Mouse (Mus musculus) kidney, adult 9 months (tissue): ENCODE data around the gene Arhgap1.

Source experiments
- DNase-seq: peaks from one replicate; pipeline ENCODE4 v3.0.0; 2022

Gene Arhgap1

GRCm38 (mm10) chr2:91650360-91650995, 818 bp downstream of the Arhgap1 start:
- DNase-seq = peak; percentile 52

- DNase-seq = peak; percentile 58
Measured at GRCm38 (mm10) chr2:91651458-91652258, 2.0 kb downstream of the Arhgap1 start.

DNA sequence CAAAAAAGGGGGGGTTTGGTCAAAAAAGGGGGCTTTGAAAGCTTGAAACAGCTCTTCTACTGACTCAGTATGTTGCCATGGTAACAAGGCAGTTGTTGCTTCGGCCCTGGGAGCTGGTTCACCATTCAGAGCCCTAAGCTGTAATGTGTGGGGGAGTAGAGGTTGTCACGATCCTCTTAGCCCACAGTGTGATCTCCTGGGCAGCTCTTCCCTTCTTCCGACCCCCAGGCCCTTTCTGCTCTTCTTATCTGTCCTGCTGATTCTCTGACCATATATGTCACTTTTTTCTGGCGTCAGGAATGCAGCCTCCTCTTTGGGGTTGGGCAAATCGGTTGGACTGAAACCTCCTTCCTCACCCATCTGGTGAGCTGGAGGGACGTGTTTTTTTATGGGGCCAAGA, 3.2 kb downstream of the Arhgap1 start:
- no peak for DNase-seq

DNA sequence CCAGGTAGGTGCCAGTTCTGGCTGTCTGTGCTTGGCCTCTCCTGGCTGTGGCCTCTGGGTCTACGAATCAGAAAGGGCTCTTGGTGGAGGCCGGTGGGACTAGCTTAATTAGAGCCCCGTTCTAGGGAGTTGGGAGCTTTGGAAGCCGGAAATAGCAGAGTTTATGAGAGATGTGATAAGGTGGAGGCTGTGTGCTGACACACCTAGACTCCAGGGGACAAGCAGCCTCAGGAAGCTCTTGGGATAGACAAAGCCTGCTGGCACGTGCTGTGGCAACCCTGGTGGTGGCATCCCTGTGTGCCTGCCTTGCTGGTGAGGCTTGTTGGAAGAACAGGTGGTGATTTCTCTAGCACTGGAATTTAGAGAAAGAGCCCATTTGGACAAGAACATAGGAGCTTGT, 5.7 kb downstream of the Arhgap1 start:
- no peak for DNase-seq

- no peak for DNase-seq
Measured at GRCm38 (mm10) chr2:91655827-91656226, 6.2 kb downstream of the Arhgap1 start.

DNA sequence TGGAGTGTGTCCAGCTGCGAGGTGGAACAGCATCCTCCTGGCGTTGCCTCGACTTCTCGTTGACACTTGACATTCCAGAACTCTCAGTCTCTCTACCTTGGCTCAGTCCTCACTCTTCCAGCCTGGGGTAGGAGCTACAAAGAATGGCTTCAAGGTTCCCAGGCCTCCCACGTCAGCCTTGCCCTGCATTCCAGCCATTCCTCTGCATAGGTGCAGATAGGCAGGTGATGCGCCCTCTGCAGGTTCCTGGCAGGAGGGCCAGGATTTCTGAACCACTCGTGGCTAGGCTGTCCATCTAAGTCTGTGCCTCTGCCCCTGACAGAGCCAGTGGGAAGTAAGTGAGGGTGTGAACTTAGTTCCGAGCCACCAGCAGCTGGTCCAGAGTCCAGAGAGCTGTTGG, 7.1 kb downstream of the Arhgap1 start:
- DNase-seq = peak; percentile 77

- no peak for DNase-seq
Measured at GRCm38 (mm10) chr2:91659657-91660056, 10.0 kb downstream of the Arhgap1 start.

DNA sequence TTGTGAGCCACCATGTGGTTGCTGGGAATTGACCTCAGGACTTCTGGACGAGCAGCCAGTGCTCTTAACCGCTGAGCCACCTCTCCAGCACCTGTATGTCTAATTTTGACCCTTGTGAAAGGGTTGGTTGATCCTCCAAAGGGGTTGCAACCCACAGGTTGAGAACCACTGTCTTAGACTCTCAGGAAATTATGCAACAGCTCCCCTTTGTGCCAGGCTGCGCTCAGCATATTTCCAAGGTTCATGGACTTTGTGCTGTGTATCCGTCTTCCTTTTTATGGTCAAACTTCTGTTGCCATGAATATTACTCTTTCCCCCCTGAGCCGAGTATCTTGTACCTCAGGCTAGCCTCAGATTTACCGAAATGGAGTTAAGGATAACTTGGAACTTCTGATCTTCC, 11.3 kb downstream of the Arhgap1 start:
- peak; percentile 89 for DNase-seq

DNA sequence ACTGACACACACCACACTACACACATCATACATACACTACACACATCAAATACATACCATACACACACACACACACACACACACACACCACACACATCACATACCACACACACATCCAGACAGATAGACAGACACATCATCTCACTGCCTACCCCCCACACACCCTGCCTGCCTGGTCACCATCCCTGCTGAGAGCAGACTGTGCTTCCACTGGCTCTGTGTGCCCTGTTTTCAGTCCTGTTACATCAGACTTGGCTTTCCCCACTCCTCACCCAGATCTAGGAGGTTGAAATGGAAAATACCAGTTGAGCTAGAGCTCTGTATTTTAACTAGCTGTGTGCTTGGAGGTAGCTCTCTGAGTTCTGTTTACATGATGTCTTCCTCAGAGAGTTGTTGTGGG, 15.1 kb downstream of the Arhgap1 start:
- no peak for DNase-seq

GRCm38 (mm10) chr2:91666386-91666910, 16.8 kb downstream of the Arhgap1 start:
- DNase-seq = peak; percentile 61

GRCm38 (mm10) chr2:91667747-91668146, 18.1 kb downstream of the Arhgap1 start:
- DNase-seq = no peak

GRCm38 (mm10) chr2:91669326-91669725, 19.7 kb downstream of the Arhgap1 start:
- no peak for DNase-seq

- DNase-seq = peak; percentile 89
Measured at GRCm38 (mm10) chr2:91670038-91670437, 20.4 kb downstream of the Arhgap1 start.

GRCm38 (mm10) chr2:91673587-91673986, 23.9 kb downstream of the Arhgap1 start:
- no peak for DNase-seq

DNA sequence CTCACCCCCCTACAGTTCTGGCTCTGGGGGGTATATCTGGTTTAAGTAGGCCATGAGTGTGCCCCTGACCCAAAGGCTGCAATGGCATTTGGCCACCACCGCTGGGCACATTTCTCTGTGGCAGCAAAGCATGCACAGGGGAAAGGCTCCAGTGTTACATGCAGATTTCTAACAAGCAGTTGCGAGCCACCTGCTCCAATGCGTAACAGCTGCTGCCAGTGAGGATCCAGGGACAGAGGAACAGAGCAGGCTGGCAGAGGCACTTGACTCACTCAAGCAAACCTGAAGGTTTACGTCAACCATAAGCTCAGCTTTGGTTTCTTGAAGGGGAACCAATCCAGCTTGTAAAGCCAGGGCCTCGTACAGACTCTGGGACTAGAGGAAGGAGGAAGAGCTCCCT, 25.2 kb downstream of the Arhgap1 start:
- no peak for DNase-seq

DNA sequence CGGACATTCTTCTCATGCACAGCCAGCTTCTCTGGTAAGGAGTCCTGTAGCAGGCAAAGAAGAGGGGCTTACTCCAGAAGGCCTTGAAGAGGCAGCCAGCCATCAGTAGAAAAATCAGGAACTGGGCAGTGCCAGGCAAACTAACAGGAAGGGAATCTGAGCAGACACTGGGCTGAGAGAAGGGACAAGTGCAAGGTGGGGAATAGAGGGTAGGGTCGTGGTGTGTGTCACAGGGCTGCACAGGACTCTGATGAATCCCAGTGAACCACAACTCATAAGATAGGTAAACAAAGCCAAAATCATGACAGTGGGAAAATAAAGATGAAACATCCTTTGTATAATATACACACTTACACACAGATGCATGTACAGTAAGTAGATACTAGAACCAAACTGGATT, 26.8 kb downstream of the Arhgap1 start:
- DNase-seq = no peak

GRCm38 (mm10) chr2:91676961-91677360, 27.3 kb downstream of the Arhgap1 start:
- no peak for DNase-seq

GRCm38 (mm10) chr2:91682850-91683249, 33.2 kb downstream of the Arhgap1 start:
- peak; percentile 61 for DNase-seq

DNA sequence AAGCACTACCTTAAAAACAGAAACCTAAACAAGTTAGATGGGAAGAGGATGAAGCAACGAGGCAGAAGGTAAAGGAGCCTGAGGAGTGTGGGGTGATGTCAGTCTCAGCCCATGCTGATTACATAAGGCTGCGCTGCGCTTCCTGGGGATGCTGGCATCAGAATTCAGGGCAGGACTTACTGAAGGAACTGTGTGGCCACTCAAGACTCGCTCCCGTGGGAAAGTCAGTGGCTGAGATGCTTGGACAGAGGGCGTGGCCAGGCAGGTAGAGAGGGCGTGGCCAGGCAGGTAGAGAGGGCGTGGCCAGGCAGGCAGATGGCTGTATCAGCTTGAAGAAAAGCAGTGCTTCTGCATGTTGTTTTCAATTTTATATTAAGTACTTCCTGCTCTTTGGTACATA, 34.3 kb downstream of the Arhgap1 start:
- DNase-seq = no peak

DNA sequence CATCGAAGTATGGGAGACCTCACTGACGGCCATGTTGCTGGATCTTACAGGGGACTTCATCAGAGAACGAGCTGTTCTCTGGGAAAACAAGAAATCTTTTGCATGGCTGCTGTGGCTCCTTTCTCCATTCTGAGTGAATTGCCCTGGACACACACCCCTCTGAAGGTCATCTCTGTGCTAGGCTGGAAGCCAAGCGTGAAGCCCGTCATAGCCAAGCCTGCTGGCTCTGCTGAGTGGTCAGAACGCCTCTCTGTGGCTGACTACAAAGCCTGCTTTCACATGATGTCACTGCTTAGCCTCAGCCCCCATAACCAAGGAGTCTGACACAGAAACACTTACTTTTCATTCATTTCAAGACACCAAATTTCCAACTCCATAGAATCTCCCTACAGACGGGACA, 39.8 kb downstream of the Arhgap1 start:
- DNase-seq = no peak

GRCm38 (mm10) chr2:91695436-91696224, 46.0 kb downstream of the Arhgap1 start:
- DNase-seq = no peak

- no peak for DNase-seq
Measured at GRCm38 (mm10) chr2:91696225-91696590, 46.5 kb downstream of the Arhgap1 start.

DNA sequence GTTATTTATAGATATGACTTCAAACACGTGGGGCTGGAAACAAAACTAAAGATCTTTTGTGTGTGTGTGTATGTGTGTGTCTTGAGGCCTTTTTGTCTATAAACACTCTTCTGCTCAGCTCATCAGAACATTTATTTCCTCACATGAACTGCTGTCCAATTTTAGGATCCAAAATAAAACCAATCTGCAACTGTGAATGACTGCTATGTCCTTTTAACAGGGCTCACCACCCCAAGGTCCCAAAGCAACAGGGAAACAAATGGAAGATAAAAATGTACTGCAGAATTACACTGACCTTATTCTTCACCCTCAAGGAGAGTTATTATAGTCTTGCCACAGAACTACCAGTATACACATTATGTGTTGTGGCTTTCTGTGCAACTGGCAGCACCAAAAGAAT, 49.6 kb downstream of the Arhgap1 start:
- DNase-seq = no peak

GRCm38 (mm10) chr2:91701366-91701765, 51.7 kb downstream of the Arhgap1 start:
- no peak for DNase-seq
